ENCODE assay signal across 29 mouse cellular contexts in the genomic region with DNA sequence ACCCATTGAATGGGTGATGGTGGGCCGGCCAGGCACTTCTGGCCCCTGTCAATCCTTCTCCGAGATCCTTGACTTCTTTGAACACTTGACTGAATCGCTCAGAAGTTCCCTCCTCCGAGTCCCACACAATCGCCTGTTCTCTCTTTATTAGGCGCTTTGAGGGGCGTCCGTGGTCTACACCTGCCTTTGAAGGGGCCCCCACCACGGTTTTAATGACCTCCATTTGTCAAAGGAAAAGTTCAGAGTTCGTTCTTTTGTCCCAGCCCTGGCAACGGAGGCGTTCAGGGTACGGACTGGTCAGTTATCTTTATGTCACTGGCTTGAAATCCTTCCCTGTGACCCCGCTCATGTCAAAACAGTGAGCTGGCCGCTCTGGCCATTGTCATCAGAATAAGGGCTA.
DNase-seq lines count a peak whose midpoint lies in the region; ATAC-seq and TF ChIP-seq lines count a peak whose summit lies in the region.
"Had no signal": no experiment of that assay in that cellular context is flagged by ENCODE, and none has a peak within 500 bp of the region (broad histone marks: within the 10 kb centered on the region; RNA-seq: fewer than 3 reads in every experiment).

No protein-coding gene starts in this region.

- H3K4me2 ChIP-seq in hindbrain, embryonic 12.5 days (replicated peaks): no peak overlapping the region
- no peak overlapping the region for H3K4me2 ChIP-seq in neural tube, embryonic 11.5 days (ENCODE audit: low read depth)
- H3K4me2 ChIP-seq: embryonic facial prominence, embryonic 12.5 days; heart, embryonic 13.5 days; hindbrain, embryonic 13.5 days; limb, embryonic 12.5 days; liver, embryonic 15.5 days; lung, embryonic 14.5 days; midbrain, embryonic 13.5 days; neural tube, embryonic 13.5 days had no signal

- H3K9ac ChIP-seq in hindbrain, embryonic 12.5 days: no peak overlapping the region
- no peak overlapping the region for H3K9ac ChIP-seq in neural tube, embryonic 11.5 days (ENCODE audit: low read length)
- H3K9ac ChIP-seq: embryonic facial prominence, embryonic 12.5 days; heart, embryonic 13.5 days; hindbrain, embryonic 13.5 days; limb, embryonic 12.5 days; liver, embryonic 15.5 days; lung, embryonic 14.5 days; midbrain, embryonic 13.5 days; neural tube, embryonic 13.5 days had no signal

- peaks cover 83% of the 10 kb centered on the region for H3K27me3 ChIP-seq in hindbrain, embryonic 10.5 days (ENCODE audit: insufficient read depth, poor library complexity, severe bottlenecking)
- H3K27me3 ChIP-seq in hindbrain, embryonic 12.5 days: peaks cover 17% of the 10 kb centered on the region
- peaks cover 14% of the 10 kb centered on the region for H3K27me3 ChIP-seq in neural tube, embryonic 11.5 days (ENCODE audit: control insufficient read depth, insufficient read depth, low read length)

- no peaks in the 10 kb centered on the region for H3K9me3 ChIP-seq in hindbrain, embryonic 10.5 days
- no peaks in the 10 kb centered on the region for H3K9me3 ChIP-seq in hindbrain, embryonic 12.5 days (replicated peaks)
- no peaks in the 10 kb centered on the region for H3K9me3 ChIP-seq in neural tube, embryonic 11.5 days (ENCODE audit: control insufficient read depth, low read length)
- H3K9me3 ChIP-seq: embryonic facial prominence, embryonic 12.5 days; heart, embryonic 13.5 days; hindbrain, embryonic 13.5 days; limb, embryonic 12.5 days; liver, embryonic 15.5 days; midbrain, embryonic 13.5 days; neural tube, embryonic 13.5 days had no signal

- no peaks in the 10 kb centered on the region for H3K36me3 ChIP-seq in hindbrain, embryonic 10.5 days
- H3K36me3 ChIP-seq in hindbrain, embryonic 12.5 days: no peaks in the 10 kb centered on the region
- no peaks in the 10 kb centered on the region for H3K36me3 ChIP-seq in neural tube, embryonic 11.5 days (ENCODE audit: control insufficient read depth, insufficient read depth, low read length)
- H3K36me3 ChIP-seq: embryonic facial prominence, embryonic 12.5 days; heart, embryonic 13.5 days; hindbrain, embryonic 13.5 days; limb, embryonic 12.5 days; liver, embryonic 15.5 days; midbrain, embryonic 13.5 days; neural tube, embryonic 13.5 days had no signal

- H3K27ac ChIP-seq in hindbrain, embryonic 10.5 days: peak overlapping the region; percentile 69
- no peak overlapping the region for H3K27ac ChIP-seq in hindbrain, embryonic 12.5 days
- H3K27ac ChIP-seq in neural tube, embryonic 11.5 days (ENCODE audit: low read depth, low read length): no peak overlapping the region
- H3K27ac ChIP-seq: embryonic facial prominence, embryonic 12.5 days; heart, embryonic 13.5 days; hindbrain, embryonic 13.5 days; left cerebral cortex, adult 2 months; limb, embryonic 12.5 days; liver, embryonic 15.5 days; midbrain, embryonic 13.5 days; neural tube, embryonic 13.5 days; stomach, postnatal 0 days had no signal

- no peak overlapping the region for H3K4me3 ChIP-seq in hindbrain, embryonic 10.5 days
- H3K4me3 ChIP-seq in hindbrain, embryonic 12.5 days: no peak overlapping the region
- no peak overlapping the region for H3K4me3 ChIP-seq in neural tube, embryonic 11.5 days (ENCODE audit: low read depth, low read length)
- H3K4me3 ChIP-seq: embryonic facial prominence, embryonic 12.5 days; heart, embryonic 13.5 days; hindbrain, embryonic 13.5 days; left cerebral cortex, adult 2 months; limb, embryonic 12.5 days; liver, embryonic 15.5 days; midbrain, embryonic 13.5 days; neural tube, embryonic 13.5 days had no signal

- no peak for TF ChIP-seq POLR2A in brain, embryonic 14.5 days (IDR thresholded peaks at IDR 0.05; ENCODE audit: borderline replicate concordance, extremely low read depth, insufficient read depth, insufficient read length, poor library complexity, severe bottlenecking)

- no peak for ATAC-seq in hindbrain, embryonic 12.5 days (ENCODE audit: low FRiP score)
- no peak for ATAC-seq in neural tube, embryonic 11.5 days (ENCODE audit: insufficient read depth, low FRiP score, low TSS enrichment)
- no peak for ATAC-seq in activated CD4-positive, CD25-positive, alpha-beta regulatory T cell, adult 4 months
- ATAC-seq: midbrain, embryonic 13.5 days had no signal

- 32% methylated on average over 15 of the region's 15 CpGs for WGBS in hindbrain, embryonic 10.5 days
- 37% methylated on average over 15 of the region's 15 CpGs for WGBS in hindbrain, embryonic 12.5 days
- WGBS in neural tube, embryonic 11.5 days: 12% methylated on average over 15 of the region's 15 CpGs

- H3K4me1 ChIP-seq in hindbrain, embryonic 10.5 days (replicated peaks): peaks cover 60% of the 10 kb centered on the region
- peaks cover 31% of the 10 kb centered on the region for H3K4me1 ChIP-seq in hindbrain, embryonic 12.5 days
- H3K4me1 ChIP-seq in neural tube, embryonic 11.5 days (ENCODE audit: control insufficient read depth, insufficient read depth, low read length): peaks cover 17% of the 10 kb centered on the region
- H3K4me1 ChIP-seq: embryonic facial prominence, embryonic 12.5 days had no signal

- no peak for TF ChIP-seq CTCF in brain, embryonic 14.5 days (IDR thresholded peaks at IDR 0.05; ENCODE audit: borderline replicate concordance, extremely low read depth, insufficient read depth, insufficient read length)

- peak; percentile 83 for DNase-seq in hindbrain, embryonic 10.5 days (ENCODE audit: low spot score)
- DNase-seq in brain, embryonic 14.5 days (ENCODE audit: low read depth): peak; percentile 47
- DNase-seq in embryo, embryonic 11 days: peak; percentile 60
- peak; percentile 35 for DNase-seq in neural tube, embryonic 11.5 days (ENCODE audit: low spot score)
- no peak for DNase-seq in cerebellum, postnatal 36 days
- DNase-seq in adrenal gland, postnatal 10 days: no peak
- DNase-seq: adrenal gland, adult 2 months; cerebellum, adult 8-10 months; cerebellum, postnatal 25 days; gastrocnemius, postnatal 10 days; heart, postnatal 10 days; kidney, adult 11 months; kidney, postnatal 25 days; lung, embryonic 14.5 days; right cerebral cortex, postnatal 25 days; spleen, adult 18-20 months; thymus, adult 18-20 months; thymus, postnatal 36 days had no signal

Comparison
In these comparisons a context has a peak if more than half of its experiments do, and no peak if none do; other contexts are left out.
1. DNase-seq: peak in hindbrain, embryonic 10.5 days (single experiment), brain, embryonic 14.5 days (single experiment), embryo, embryonic 11 days (single experiment) and neural tube, embryonic 11.5 days (single experiment); none in cerebellum, postnatal 36 days (0 of 2) and adrenal gland, postnatal 10 days (single experiment).